Mouse (Mus musculus) spleen, adult 2 months (tissue): ENCODE data around the gene Chst11.

Source experiments
- CTCF ChIP-seq: fragments of 200-500 bp; IDR thresholded peaks from 2 replicates; pipeline ENCODE4 v1.5.1; 2011; ENCODE audit warnings: mild to moderate bottlenecking, inconsistent platforms; ENCODE audit not compliant: insufficient read depth, insufficient read length, insufficient replicate concordance; ENCODE audit errors: extremely low read depth
- POLR2A ChIP-seq: fragments of 200-500 bp; IDR thresholded peaks from 2 replicates; pipeline ENCODE4 v1.6.1; 2011; ENCODE audit warnings: low read depth, low read length, inconsistent platforms

DNA sequence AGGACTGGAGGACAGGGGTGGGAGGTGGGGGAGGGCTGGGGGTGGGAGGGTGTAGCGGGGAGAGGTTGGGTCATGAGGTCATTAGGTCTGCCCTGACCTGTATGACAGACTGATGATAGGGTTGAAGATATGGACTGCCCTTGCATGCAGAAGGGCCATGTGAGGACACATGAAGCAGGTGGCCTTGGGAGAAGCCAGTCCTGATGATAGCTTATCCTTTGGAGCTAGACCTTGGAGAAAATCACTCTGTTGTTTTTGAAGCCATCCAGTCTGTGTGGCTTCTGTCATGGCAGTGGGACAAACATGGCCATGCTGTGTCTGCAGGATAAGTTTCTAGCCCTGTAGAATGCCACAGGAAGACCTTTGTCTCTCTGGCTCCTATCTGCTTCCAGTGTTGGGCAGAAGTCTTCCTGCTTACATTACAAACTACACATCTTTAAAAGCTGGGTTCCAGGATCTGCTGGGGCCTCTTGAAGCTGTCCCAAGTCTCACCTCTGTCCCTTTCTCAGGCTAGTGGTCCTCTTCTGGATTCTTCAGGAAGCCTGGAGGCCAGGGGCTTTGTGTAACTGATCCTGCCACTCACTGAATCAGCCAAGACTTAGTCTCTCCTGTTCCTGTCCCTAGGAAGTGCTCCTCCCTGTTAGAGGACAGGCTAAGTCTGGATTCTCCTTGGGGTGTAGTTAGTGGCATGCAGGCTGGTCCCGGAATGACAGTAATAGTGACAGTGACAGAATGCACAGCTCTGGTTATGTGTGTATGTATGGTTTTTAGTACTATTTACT lies 58.4 kb downstream of the Chst11 start:
- no peak for TF ChIP-seq CTCF
- no peak for TF ChIP-seq POLR2A
